ENCODE assay signal across 12 mouse cellular contexts in the genomic region with DNA sequence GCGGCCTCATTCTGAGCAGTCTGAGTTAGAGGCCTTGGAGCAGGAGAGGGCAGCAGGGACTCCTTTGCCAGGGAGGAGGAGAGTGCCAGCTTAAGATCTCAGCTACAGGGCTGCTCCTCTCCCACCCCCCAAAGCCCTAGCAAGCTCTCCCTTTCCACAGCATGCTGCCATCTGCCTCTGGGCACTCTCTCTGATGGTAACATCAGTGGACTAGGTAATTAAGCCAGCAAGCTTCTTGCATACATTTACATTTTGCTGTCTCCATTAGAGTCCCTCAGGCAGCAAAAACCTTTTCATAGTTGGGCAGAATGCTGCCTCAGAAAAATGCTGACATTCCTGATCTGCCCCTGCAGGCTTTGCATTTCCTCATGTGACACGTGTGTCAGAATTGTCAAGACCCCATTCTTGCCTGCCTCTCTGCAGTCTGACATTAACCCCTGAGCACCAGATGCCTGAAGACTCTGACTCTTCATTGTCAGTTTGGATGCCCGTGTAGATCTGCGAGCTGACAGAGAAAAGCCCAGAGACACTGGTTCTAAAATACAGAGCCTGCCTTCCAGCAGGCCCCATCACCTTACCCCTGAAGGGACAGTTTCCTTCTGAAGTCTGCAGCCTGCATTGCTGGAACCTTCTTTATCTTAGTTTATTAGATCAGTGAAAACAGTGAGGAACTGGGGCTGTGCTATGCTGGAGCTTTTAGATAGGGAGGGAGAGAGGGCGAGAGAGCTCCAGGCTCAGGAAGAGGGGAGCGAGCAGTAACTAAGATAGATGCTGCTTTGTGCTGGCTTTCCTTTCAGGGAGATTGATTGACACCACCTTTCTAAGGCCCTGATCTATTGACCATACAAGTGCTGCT. TPM values are rescaled to one million over a fixed set of nuclear protein-coding genes. Genes with fewer than 3 reads are reported as not detected.
A peak's percentile ranks its signal among the peaks of the same experiment; 100 is the strongest.
DNase-seq lines count a peak whose midpoint lies in the region; ATAC-seq lines count a peak whose summit lies in the region.
"Had no signal": no experiment of that assay in that cellular context is flagged by ENCODE, and none has a peak within 500 bp of the region (broad histone marks: within the 10 kb centered on the region; RNA-seq: fewer than 3 reads in every experiment).

No protein-coding gene starts in this region.

- H3K9me3 ChIP-seq in forebrain, embryonic 16.5 days (ENCODE audit: control insufficient read depth, low read length): no peaks in the 10 kb centered on the region
- H3K9me3 ChIP-seq in midbrain, embryonic 12.5 days: no peaks in the 10 kb centered on the region
- H3K9me3 ChIP-seq in intestine, embryonic 16.5 days (ENCODE audit: control insufficient read depth, low read length): no peaks in the 10 kb centered on the region

- H3K27ac ChIP-seq in forebrain, embryonic 16.5 days (ENCODE audit: low read length): peak overlapping the region; percentile 46
- H3K27ac ChIP-seq in midbrain, embryonic 12.5 days (replicated peaks): peak overlapping the region; percentile 68
- H3K27ac ChIP-seq in intestine, embryonic 16.5 days (ENCODE audit: low read length): no peak overlapping the region
- H3K27ac ChIP-seq: macrophage had no signal

- no peaks in the 10 kb centered on the region for H3K27me3 ChIP-seq in forebrain, embryonic 16.5 days (replicated peaks; ENCODE audit: control insufficient read depth, insufficient read depth, low read length)
- no peaks in the 10 kb centered on the region for H3K27me3 ChIP-seq in midbrain, embryonic 12.5 days
- H3K27me3 ChIP-seq in intestine, embryonic 16.5 days (replicated peaks; ENCODE audit: control insufficient read depth, insufficient read depth, low read length): no peaks in the 10 kb centered on the region

- no peak overlapping the region for H3K4me3 ChIP-seq in forebrain, embryonic 16.5 days (replicated peaks; ENCODE audit: low read length)
- no peak overlapping the region for H3K4me3 ChIP-seq in midbrain, embryonic 12.5 days
- H3K4me3 ChIP-seq in intestine, embryonic 16.5 days (ENCODE audit: low read length): no peak overlapping the region

- no peak overlapping the region; the same call in 1 of the 2 replicates for H3K9ac ChIP-seq in forebrain, embryonic 16.5 days (replicated peaks; ENCODE audit: low read depth, low read length)
- H3K9ac ChIP-seq in midbrain, embryonic 12.5 days (replicated peaks): no peak overlapping the region
- no peak overlapping the region for H3K9ac ChIP-seq in intestine, embryonic 16.5 days (ENCODE audit: low read depth, low read length)

- H3K4me2 ChIP-seq in forebrain, embryonic 16.5 days (ENCODE audit: low read length): no peak overlapping the region
- H3K4me2 ChIP-seq in midbrain, embryonic 12.5 days (replicated peaks): no peak overlapping the region
- H3K4me2 ChIP-seq in intestine, embryonic 16.5 days (ENCODE audit: low read depth, low read length): no peak overlapping the region

- H3K36me3 ChIP-seq in forebrain, embryonic 16.5 days (ENCODE audit: control insufficient read depth, insufficient read depth): no peaks in the 10 kb centered on the region
- no peaks in the 10 kb centered on the region for H3K36me3 ChIP-seq in midbrain, embryonic 12.5 days
- H3K36me3 ChIP-seq in intestine, embryonic 16.5 days (ENCODE audit: control insufficient read depth, insufficient read depth, low read length): no peaks in the 10 kb centered on the region

- WGBS in forebrain, embryonic 16.5 days: 23% methylated on average over 6 of the region's 6 CpGs
- WGBS in midbrain, embryonic 12.5 days: 44% methylated on average over 6 of the region's 6 CpGs
- WGBS in intestine, embryonic 16.5 days: 58% methylated on average over 6 of the region's 6 CpGs

- H3K4me1 ChIP-seq in forebrain, embryonic 16.5 days (replicated peaks; ENCODE audit: control insufficient read depth, insufficient read depth, low read length): peaks cover 18% of the 10 kb centered on the region
- H3K4me1 ChIP-seq in midbrain, embryonic 12.5 days: peaks cover 12% of the 10 kb centered on the region; the same call in 1 of the 2 replicates
- H3K4me1 ChIP-seq in intestine, embryonic 16.5 days (ENCODE audit: control insufficient read depth, insufficient read depth, low read length): no peaks in the 10 kb centered on the region

- no peak for DNase-seq in frontal cortex, postnatal 25 days (ENCODE audit: low spot score in 2 of 2)
- DNase-seq in cerebellum, adult 18-20 months: peak; percentile 50 to 54
- DNase-seq in kidney, adult 11 months: no peak
- DNase-seq: B cell, adult 2 months; heart, postnatal 4 days; layer of hippocampus, postnatal 36 days had no signal

- peak; percentile 97 for ATAC-seq in frontal cortex, adult (ENCODE audit: low TSS enrichment)
- ATAC-seq in forebrain, embryonic 16.5 days: peak; percentile 98
- peak; percentile 89 for ATAC-seq in midbrain, embryonic 12.5 days (ENCODE audit: low FRiP score, low read depth)
- no peak for ATAC-seq in intestine, embryonic 16.5 days
- no peak for ATAC-seq in megakaryocyte, adult 5-6 weeks (ENCODE audit: poor library complexity, severe bottlenecking)

RNA-seq across cellular contexts. Expression of gene Hbp1, which starts 44.4 kb away (rescaled TPM):
- 83.3 and 96.3 TPM in 2 replicates for polyA plus RNA-seq in forebrain, embryonic 16.5 days (2015; fragmentation: Nextera tagmentation; extraction: Ambion mirVana)
- polyA plus RNA-seq in midbrain, embryonic 12.5 days (2016; fragmentation: Nextera tagmentation; extraction: Ambion mirVana): 88.7 and 98.5 TPM in 2 replicates
- 82.1 and 82.8 TPM in 2 replicates for polyA plus RNA-seq in intestine, embryonic 16.5 days (2015; fragmentation: Nextera tagmentation; extraction: Ambion mirVana)
- total RNA-seq in megakaryocyte, adult 5-6 weeks (2015): 80.3 and 81.1 TPM in 2 replicates
- total RNA-seq in megakaryocyte, adult 5-6 weeks (2017): 63.7 and 63.9 TPM in 2 replicates

Comparison
In these comparisons a context has a peak if more than half of its experiments do, and no peak if none do; other contexts are left out.
1. ATAC-seq: peak in frontal cortex, adult (single experiment), forebrain, embryonic 16.5 days (single experiment) and midbrain, embryonic 12.5 days (single experiment); none in intestine, embryonic 16.5 days (single experiment) and megakaryocyte, adult 5-6 weeks (single experiment).
2. DNase-seq: peak in cerebellum, adult 18-20 months (2 of 2); none in frontal cortex, postnatal 25 days (0 of 2) and kidney, adult 11 months (single experiment).